Mouse (Mus musculus) MEL (cell line): ENCODE data around the gene C730034F03Rik. TPM values are rescaled to one million over a fixed set of nuclear protein-coding genes. Genes with fewer than 3 reads are reported as not detected.

ENCODE experiments used
- DNase-seq: peaks from one replicate; pipeline ENCODE4 v3.0.0; 2011; ENCODE audit warnings: low read depth, low spot score
- H3K27ac ChIP-seq: 2 replicates; pipeline ENCODE4 v1.5.1; 2012; ENCODE audit warnings: low read depth, mild to moderate bottlenecking, control low read depth, low read length, moderate library complexity; ENCODE audit not compliant: control insufficient read depth
- H3K27me3 ChIP-seq, 2 experiments: fragments of 150-350 bp in 1 of 2; sonication (generic) in 1 of 2; 2 replicates each; pipeline ENCODE4 v1.6.1; 2012; ENCODE audit warnings: low read length in 2 of 2, mild to moderate bottlenecking in 2 of 2, improper control_type of control experiment in 1 of 2, moderate library complexity in 1 of 2; ENCODE audit not compliant: insufficient read depth in 2 of 2, control insufficient read depth in 1 of 2
- H3K36me3 ChIP-seq, 2 experiments: 2 replicates each; pipeline ENCODE4 v1.6.1; 2012 to 2014; ENCODE audit warnings: low read length in 2 of 2, improper control_type of control experiment in 1 of 2, inconsistent platforms in 1 of 2, mild to moderate bottlenecking in 1 of 2; ENCODE audit not compliant: insufficient read depth in 2 of 2, control insufficient read depth in 1 of 2
- H3K4me1 ChIP-seq, 2 experiments: fragments of 150-350 bp in 1 of 2; sonication (generic) in 1 of 2; 2 replicates each; pipeline ENCODE4 v1.6.1; 2012; ENCODE audit warnings: low read length in 2 of 2, improper control_type of control experiment in 1 of 2, mild to moderate bottlenecking in 1 of 2; ENCODE audit not compliant: insufficient read depth in 2 of 2, control insufficient read depth in 1 of 2
- H3K4me3 ChIP-seq, 2 experiments: fragments of 150-350 bp in 1 of 2; sonication (generic) in 1 of 2; 2 replicates each; pipeline ENCODE4 v1.5.1; 2012; ENCODE audit warnings: low read depth in 2 of 2, low read length in 2 of 2, mild to moderate bottlenecking in 2 of 2, moderate library complexity in 2 of 2, control low read depth in 1 of 2, improper control_type of control experiment in 1 of 2; ENCODE audit not compliant: control insufficient read depth in 1 of 2, insufficient read depth in 1 of 2
- H3K79me2 ChIP-seq: 2 replicates; pipeline ENCODE4 v1.6.1; 2012; ENCODE audit warnings: mild to moderate bottlenecking, low read length, moderate library complexity; ENCODE audit not compliant: control insufficient read depth, poor library complexity, insufficient read depth
- H3K9ac ChIP-seq: 2 replicates; pipeline ENCODE4 v1.6.1; 2012; ENCODE audit warnings: low read depth, mild to moderate bottlenecking, control low read depth, low read length, moderate library complexity; ENCODE audit not compliant: control insufficient read depth, poor library complexity, severe bottlenecking
- H3K9me3 ChIP-seq: fragments of 150-350 bp; sonication (generic); replicated peaks from 2 replicates; pipeline ENCODE4 v1.6.1; 2012; ENCODE audit warnings: mild to moderate bottlenecking, low read length, improper control_type of control experiment, moderate library complexity; ENCODE audit not compliant: insufficient read depth
- BHLHE40 ChIP-seq: IDR thresholded peaks from 2 replicates; pipeline ENCODE4 v1.6.1; 2012; ENCODE audit warnings: low read depth, mild to moderate bottlenecking, inconsistent platforms, low read length, improper control_type of control experiment, borderline replicate concordance
- CHD1 ChIP-seq: IDR thresholded peaks from 2 replicates; pipeline ENCODE4 v1.6.1; 2012; ENCODE audit warnings: low read depth, mild to moderate bottlenecking, inconsistent platforms, low read length, improper control_type of control experiment
- E2F4 ChIP-seq: IDR thresholded peaks from 2 replicates; pipeline ENCODE4 v1.6.1; 2011; ENCODE audit warnings: low read depth, low read length, improper control_type of control experiment, borderline replicate concordance
- EP300 ChIP-seq, 2 experiments: IDR thresholded peaks; 2 replicates each; pipeline ENCODE4 v1.6.1; 2011; ENCODE audit warnings: improper control_type of control experiment in 2 of 2, low read length in 2 of 2, low read depth in 1 of 2, mild to moderate bottlenecking in 1 of 2
- ETS1 ChIP-seq: IDR thresholded peaks from 2 replicates; pipeline ENCODE4 v1.6.1; 2012; ENCODE audit warnings: low read depth, mild to moderate bottlenecking, inconsistent platforms, low read length, improper control_type of control experiment, moderate library complexity
- GATA1 ChIP-seq: IDR thresholded peaks from 2 replicates; pipeline ENCODE4 v1.6.1; 2011; ENCODE audit warnings: low read depth, low read length, improper control_type of control experiment
- HCFC1 ChIP-seq: IDR thresholded peaks from 2 replicates; pipeline ENCODE4 v1.6.1; 2012; ENCODE audit warnings: low read depth, mild to moderate bottlenecking, inconsistent platforms, low read length, improper control_type of control experiment, moderate library complexity
- JUND ChIP-seq: IDR thresholded peaks from 2 replicates; pipeline ENCODE4 v1.6.1; 2011; ENCODE audit warnings: low read depth, mild to moderate bottlenecking, improper control_type of control experiment, low read length
- KAT2A ChIP-seq: conservative IDR thresholded peaks from 2 replicates; pipeline ENCODE4 v1.6.1; 2012; ENCODE audit warnings: low read depth, low read length, improper control_type of control experiment, inconsistent platforms
- MAFK ChIP-seq: IDR thresholded peaks from 2 replicates; pipeline ENCODE4 v1.6.1; 2011; ENCODE audit warnings: low read depth, mild to moderate bottlenecking, low read length, improper control_type of control experiment, borderline replicate concordance
- MAX ChIP-seq: IDR thresholded peaks from 2 replicates; pipeline ENCODE4 v1.6.1; 2011; ENCODE audit warnings: low read length, improper control_type of control experiment
- MAZ ChIP-seq: IDR thresholded peaks from 2 replicates; pipeline ENCODE4 v1.6.1; 2012; ENCODE audit warnings: low read depth, mild to moderate bottlenecking, inconsistent platforms, low read length, improper control_type of control experiment
- MXI1 ChIP-seq: IDR thresholded peaks from 2 replicates; pipeline ENCODE4 v1.6.1; 2011; ENCODE audit warnings: mild to moderate bottlenecking, low read depth, low read length, improper control_type of control experiment
- MYB ChIP-seq: IDR thresholded peaks from 2 replicates; pipeline ENCODE4 v1.6.1; 2011; ENCODE audit warnings: mild to moderate bottlenecking, low read depth, low read length, improper control_type of control experiment
- MYC ChIP-seq: IDR thresholded peaks from 2 replicates; pipeline ENCODE4 v1.6.1; 2011; ENCODE audit warnings: low read depth, mild to moderate bottlenecking, low read length, improper control_type of control experiment, moderate library complexity
- NELFE ChIP-seq: IDR thresholded peaks from 2 replicates; pipeline ENCODE4 v1.6.1; 2011; ENCODE audit warnings: low read depth, low read length, improper control_type of control experiment
- NRF1 ChIP-seq: IDR thresholded peaks from 2 replicates; pipeline ENCODE4 v1.6.1; 2014; ENCODE audit warnings: low read depth, mild to moderate bottlenecking, inconsistent platforms, low read length, improper control_type of control experiment, moderate library complexity; ENCODE audit not compliant: poor library complexity, insufficient read depth, severe bottlenecking
- POLR2A ChIP-seq, 2 experiments: IDR thresholded peaks; 2 replicates each; pipeline ENCODE4 v1.6.1; 2011 to 2012; ENCODE audit warnings: low read length in 2 of 2, mild to moderate bottlenecking in 2 of 2, control low read depth in 1 of 2, improper control_type of control experiment in 1 of 2, low read depth in 1 of 2, moderate library complexity in 1 of 2; ENCODE audit not compliant: control insufficient read depth in 1 of 2, insufficient read depth in 1 of 2, poor library complexity in 1 of 2
- RAD21 ChIP-seq: IDR thresholded peaks from 2 replicates; pipeline ENCODE4 v1.6.1; 2011; ENCODE audit warnings: mild to moderate bottlenecking, low read depth, low read length, improper control_type of control experiment
- RCOR1 ChIP-seq: IDR thresholded peaks from 2 replicates; pipeline ENCODE4 v1.6.1; 2012; ENCODE audit warnings: low read depth, mild to moderate bottlenecking, inconsistent platforms, low read length, improper control_type of control experiment
- SIN3A ChIP-seq: IDR thresholded peaks from 2 replicates; pipeline ENCODE4 v1.6.1; 2012; ENCODE audit warnings: low read length, improper control_type of control experiment, inconsistent platforms
- TAL1 ChIP-seq: IDR thresholded peaks from 2 replicates; pipeline ENCODE4 v1.6.1; 2012; ENCODE audit warnings: mild to moderate bottlenecking, inconsistent platforms, low read length, moderate library complexity, mixed read lengths
- TBP ChIP-seq: IDR thresholded peaks from 2 replicates; pipeline ENCODE4 v1.8.0; 2011; ENCODE audit warnings: low read depth, low read length, improper control_type of control experiment
- TCF12 ChIP-seq: IDR thresholded peaks from 2 replicates; pipeline ENCODE4 v1.6.1; 2014; ENCODE audit warnings: low read depth, mild to moderate bottlenecking, inconsistent platforms, low read length, improper control_type of control experiment, moderate library complexity
- UBTF ChIP-seq: IDR thresholded peaks from 2 replicates; pipeline ENCODE4 v1.6.1; 2012; ENCODE audit warnings: low read depth, mild to moderate bottlenecking, inconsistent platforms, low read length, improper control_type of control experiment, moderate library complexity, borderline replicate concordance; ENCODE audit not compliant: insufficient read depth
- USF2 ChIP-seq, 2 experiments: IDR thresholded peaks; 2 replicates each; pipeline ENCODE4 v1.6.1; 2011 to 2012; ENCODE audit warnings: improper control_type of control experiment in 2 of 2, low read length in 2 of 2, borderline replicate concordance in 1 of 2, inconsistent platforms in 1 of 2, low read depth in 1 of 2, mild to moderate bottlenecking in 1 of 2; ENCODE audit not compliant: insufficient read depth in 1 of 2
- ZKSCAN1 ChIP-seq: IDR thresholded peaks from 2 replicates; pipeline ENCODE4 v1.6.1; 2012; ENCODE audit warnings: low read depth, mild to moderate bottlenecking, inconsistent platforms, low read length, improper control_type of control experiment, moderate library complexity
- ZMIZ1 ChIP-seq: IDR thresholded peaks from 2 replicates; pipeline ENCODE4 v1.6.1; 2012; ENCODE audit warnings: low read depth, mild to moderate bottlenecking, inconsistent platforms, low read length, improper control_type of control experiment, moderate library complexity
- ZNF384 ChIP-seq: IDR thresholded peaks from 2 replicates; pipeline ENCODE4 v1.6.1; 2012; ENCODE audit warnings: low read depth, mild to moderate bottlenecking, inconsistent platforms, low read length, improper control_type of control experiment
- polyA plus RNA-seq, 2 experiments: library from polyadenylated mRNA; stranded (reverse) in 1 of 2; unstranded in 1 of 2; fragments of >175 nt in 1 of 2; fragments of >200 nt in 1 of 2; gene quantifications; 2 replicates each; pipeline versions ENCODE4 v1.2.1 to v1.2.4; 2012; ENCODE audit warnings: low replicate concordance in 2 of 2, low read depth in 1 of 2; ENCODE audit not compliant: insufficient read length in 2 of 2, insufficient read depth in 1 of 2, missing spikeins in 1 of 2
- total RNA-seq: library from RNA; depleted of rRNA; stranded (reverse); fragments of 300-350 nt; gene quantifications from 2 replicates; pipeline ENCODE4 v1.2.3, GENCODE M21; 2012

Gene C730034F03Rik
- total and polyA plus RNA-seq, 3 experiments, result 1.6 to 2.5 TPM; not detected in 1

- peak overlapping the region; percentile 81 for H3K9ac ChIP-seq
- H3K27me3 ChIP-seq, result no peaks in the 10 kb centered on the region
These were observed 45.9 kb downstream of the C730034F03Rik start for GRCm38 (mm10) chr15:89475293-89475600.

GRCm38 (mm10) chr15:89475611-89476474, 46.5 kb downstream of the C730034F03Rik start:
- Histone ChIP-seq H3K9me3 (no peaks in the 10 kb centered on the region), H3K27ac (peak overlapping the region; percentile 91), H3K36me3 (no peaks in the 10 kb centered on the region), H3K27me3 (no peaks in the 10 kb centered on the region), H3K9ac (peak overlapping the region; percentile 81), H3K4me1 (peaks cover 0 to 9% of the 10 kb centered on the region in 2 experiments; a peak in 2 of 4 replicates), H3K79me2 (no peaks in the 10 kb centered on the region; the same call in 1 of the 2 replicates), H3K4me3 (peak overlapping the region; percentile 76)
- DNase-seq, result peak; percentile 97
- TF ChIP-seq POLR2A (IDR thresholded peaks at IDR 0.05; ENCODE audit: control insufficient read depth in 1 of 2, insufficient read depth in 1 of 2, low read depth in 1 of 2, low read length in 2 of 2, poor library complexity in 1 of 2) (peak; percentile 42 to 83; a peak in 3 of 4 replicates), ZNF384 (no peak), SIN3A (peak; percentile 35; the same call in 1 of the 2 replicates), NRF1 (peak; percentile 58; the same call in 1 of the 2 replicates), HCFC1 (peak; percentile 37; the same call in 1 of the 2 replicates), RCOR1 (0 out of 2 replicates have a peak, but pooled peaks have one; percentile 27), GATA1 (peak; percentile 67), MXI1 (peak; percentile 71), USF2 (IDR thresholded peaks at IDR 0.05; ENCODE audit: borderline replicate concordance in 1 of 2, insufficient read depth in 1 of 2, low read depth in 1 of 2, low read length in 2 of 2) (peak; percentile 77 to 90), JUND (no peak), UBTF (0 out of 2 replicates have a peak, but pooled peaks have one; percentile 57), BHLHE40 (peak; percentile 98), NELFE (peak; percentile 87), E2F4 (no peak), KAT2A (no peak), MYB (no peak), ZMIZ1 (peak; percentile 78; the same call in 1 of the 2 replicates), MAX (peak; percentile 89), ETS1 (peak; percentile 63), MAZ (peak; percentile 65; the same call in 1 of the 2 replicates), MAFK (no peak), CHD1 (no peak), TBP (no peak; the same call in 1 of the 2 replicates), TCF12 (peak; percentile 27; the same call in 1 of the 2 replicates), MYC (no peak)

More at GRCm38 (mm10) chr15:89475293-89475600, 45.9 kb downstream of the C730034F03Rik start:
- Histone ChIP-seq H3K27ac (no peak overlapping the region), H3K79me2 (no peaks in the 10 kb centered on the region; the same call in 1 of the 2 replicates), H3K4me1 (peaks cover 0 to 9% of the 10 kb centered on the region in 2 experiments; a peak in 2 of 4 replicates), H3K36me3 (no peaks in the 10 kb centered on the region), H3K4me3 (peak overlapping the region; percentile 76), H3K9me3 (no peaks in the 10 kb centered on the region)
- TF ChIP-seq ZNF384, result no peak
- no peak for TF ChIP-seq MAX
- no peak for TF ChIP-seq RAD21
- TF ChIP-seq POLR2A (IDR thresholded peaks at IDR 0.05; ENCODE audit: control insufficient read depth in 1 of 2, insufficient read depth in 1 of 2, low read depth in 1 of 2, low read length in 2 of 2, poor library complexity in 1 of 2), result no peak
- TF ChIP-seq EP300 (IDR thresholded peaks at IDR 0.05; ENCODE audit: low read depth in 1 of 2, low read length in 2 of 2), result no peak
- TF ChIP-seq NELFE, result no peak
- TF ChIP-seq NRF1, result no peak
- no peak for TF ChIP-seq BHLHE40
- no peak for TF ChIP-seq ZKSCAN1
- TF ChIP-seq TAL1, result no peak
- TF ChIP-seq ZMIZ1, result no peak
- DNase-seq, result peak; percentile 39
